Mouse (Mus musculus) frontal cortex, postnatal 10 days (tissue): ENCODE measurements around the gene Gm28038.
A peak's percentile ranks its signal among the peaks of the same experiment; 100 is the strongest.

Experiments
- DNase-seq, 2 experiments: peaks; one replicate each; pipeline ENCODE4 v3.0.0; 2022; ENCODE audit warnings: low spot score in 2 of 2, mixed read lengths in 1 of 2

Gene Gm28038

GRCm38 (mm10) chr2:30280743-30281142, at the start of gene Gm28038:
Gm28038 (plus strand) TSS chr2:30281043.
- no peak for DNase-seq

DNA sequence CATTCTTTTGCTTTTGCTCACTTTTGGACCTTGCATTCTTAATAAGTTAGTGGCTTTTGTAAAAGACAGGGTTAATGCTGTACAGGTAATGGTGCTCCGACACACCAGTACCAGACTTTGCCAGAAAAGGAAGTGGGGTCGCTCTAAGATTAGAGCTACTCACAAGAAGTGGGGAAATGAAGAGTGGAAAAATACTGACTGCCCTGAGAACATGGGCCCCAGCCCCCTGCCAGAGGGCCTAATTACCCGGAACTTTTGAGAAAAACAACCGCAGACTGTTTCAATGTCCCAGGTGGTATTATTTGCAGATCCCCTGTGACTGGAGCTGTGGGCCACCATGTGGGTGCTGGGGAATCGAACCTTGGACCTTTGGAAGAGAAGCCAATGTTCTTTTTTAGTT, 45.2 kb upstream of the Gm28038 start:
- DNase-seq, result no peak

- no peak for DNase-seq
Observed at GRCm38 (mm10) chr2:30236426-30237198, 44.2 kb upstream of the Gm28038 start.

DNA sequence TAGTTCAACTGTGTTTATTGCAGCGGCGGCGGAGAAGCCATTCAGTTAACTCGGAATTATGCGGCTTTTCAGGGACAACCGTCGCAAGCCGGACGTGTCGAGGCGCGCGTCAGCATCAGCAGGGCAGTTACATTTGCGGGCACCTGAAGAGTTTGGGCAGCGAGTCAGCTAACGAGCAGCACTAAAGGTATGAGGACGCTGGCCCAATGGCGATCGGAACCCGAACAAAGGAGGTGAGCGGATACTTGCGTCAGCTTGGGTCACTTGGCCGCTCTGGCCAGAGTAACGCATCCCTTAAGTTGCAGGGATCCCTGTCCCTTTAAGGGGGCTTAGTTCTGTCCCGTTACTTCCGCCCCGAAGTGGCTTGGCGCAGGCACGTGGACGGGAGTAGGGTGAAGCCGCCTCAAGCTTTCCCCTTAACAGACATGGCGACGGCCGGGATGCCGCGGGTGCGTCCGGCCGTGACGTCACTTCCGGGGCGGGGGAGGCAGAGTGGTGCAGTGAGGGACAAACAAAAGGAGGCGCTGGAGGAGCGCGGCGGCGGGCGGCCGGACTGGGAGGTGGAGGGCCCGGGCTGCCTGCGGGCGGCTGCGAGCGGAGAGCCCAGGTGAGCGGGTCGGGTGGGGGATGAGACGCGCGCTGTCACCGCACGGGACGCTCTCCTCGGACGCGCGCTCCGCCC, 43.5 kb upstream of the Gm28038 start, which contains the start of gene Lrrc8a:
Gene Lrrc8a (plus strand): TSS at position 517 of the 682 bp plus-strand sequence.
- DNase-seq, result peak; percentile 99 to 100

DNA sequence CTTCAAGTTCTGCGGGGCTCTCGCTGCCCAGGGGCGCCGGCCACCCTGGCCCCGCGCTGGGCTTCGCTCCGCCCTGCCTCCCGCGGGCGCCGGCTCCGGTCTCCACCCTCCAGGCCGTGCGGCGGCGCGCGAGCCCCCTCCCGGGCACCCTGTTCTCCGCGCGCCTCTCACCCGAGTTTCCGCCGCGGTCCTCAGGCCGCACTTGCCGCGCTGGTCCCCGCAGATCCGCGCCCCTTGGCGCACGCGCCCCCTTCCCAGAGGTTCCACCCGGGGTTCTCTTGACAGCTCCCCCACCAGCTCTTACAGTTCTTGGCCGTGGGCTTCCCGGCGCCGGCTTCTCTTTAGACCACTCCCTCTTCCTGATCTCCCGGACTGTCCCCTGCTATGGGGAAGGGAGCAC, 43.0 kb upstream of the Gm28038 start:
- peak; percentile 62 to 73 for DNase-seq

GRCm38 (mm10) chr2:30238906-30239465, 41.9 kb upstream of the Gm28038 start:
- no peak for DNase-seq

GRCm38 (mm10) chr2:30239777-30240176, 41.1 kb upstream of the Gm28038 start:
- DNase-seq, result no peak

- no peak for DNase-seq
Observed at GRCm38 (mm10) chr2:30240267-30240666, 40.6 kb upstream of the Gm28038 start, which contains the start of gene Gm28035. Gm28035 (plus strand) TSS chr2:30240567.

GRCm38 (mm10) chr2:30242509-30242908, 38.3 kb upstream of the Gm28038 start:
- DNase-seq, result no peak

DNA sequence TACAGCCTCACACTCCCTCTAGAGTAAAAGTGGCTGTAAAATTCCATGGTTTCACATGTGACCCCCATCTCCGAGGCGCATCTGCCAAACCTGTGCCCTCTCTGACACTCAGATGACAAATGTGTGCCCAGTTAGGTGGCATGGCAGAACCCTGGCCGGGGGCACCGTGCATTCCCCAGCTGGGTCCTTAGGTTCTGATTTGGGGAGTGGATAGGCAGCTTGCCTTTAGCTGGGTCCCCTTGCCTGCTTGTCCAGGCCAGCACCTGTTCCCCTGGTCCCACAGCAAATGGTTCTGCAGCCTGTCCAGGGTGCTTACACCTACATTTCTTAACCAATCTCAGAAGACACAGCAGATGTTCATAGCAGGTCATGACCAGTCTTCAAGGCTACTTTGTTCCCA, 37.5 kb upstream of the Gm28038 start:
- DNase-seq, result no peak

DNA sequence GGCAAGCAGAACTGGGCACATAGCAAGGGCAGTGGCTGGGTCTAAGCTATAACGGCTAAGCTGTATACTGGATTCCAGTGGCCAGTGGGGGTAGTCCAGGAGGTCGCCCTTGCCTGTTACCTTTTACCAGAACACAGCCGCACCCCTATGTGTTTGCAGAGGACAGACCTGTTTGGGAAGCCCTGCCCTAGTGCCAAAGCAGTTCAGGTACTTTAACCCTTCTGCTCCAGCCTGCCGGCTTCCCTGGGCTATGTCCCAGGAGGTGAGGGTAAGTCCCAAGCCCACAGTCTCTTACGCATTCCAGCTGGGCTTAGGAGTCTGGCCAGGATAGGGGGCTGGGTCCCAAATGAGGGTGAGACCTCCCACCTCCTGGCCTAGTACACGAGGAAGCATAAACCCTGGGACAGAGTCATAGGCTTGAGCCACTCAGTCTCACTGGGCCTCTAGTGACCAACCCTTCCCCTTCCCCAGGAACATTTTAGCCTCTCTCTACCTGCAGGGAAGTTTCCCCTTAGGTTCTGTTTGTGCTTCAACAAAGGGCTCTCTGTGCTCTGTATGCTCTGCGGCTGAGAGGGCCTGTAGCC, 36.2 kb upstream of the Gm28038 start:
- DNase-seq, result no peak

DNA sequence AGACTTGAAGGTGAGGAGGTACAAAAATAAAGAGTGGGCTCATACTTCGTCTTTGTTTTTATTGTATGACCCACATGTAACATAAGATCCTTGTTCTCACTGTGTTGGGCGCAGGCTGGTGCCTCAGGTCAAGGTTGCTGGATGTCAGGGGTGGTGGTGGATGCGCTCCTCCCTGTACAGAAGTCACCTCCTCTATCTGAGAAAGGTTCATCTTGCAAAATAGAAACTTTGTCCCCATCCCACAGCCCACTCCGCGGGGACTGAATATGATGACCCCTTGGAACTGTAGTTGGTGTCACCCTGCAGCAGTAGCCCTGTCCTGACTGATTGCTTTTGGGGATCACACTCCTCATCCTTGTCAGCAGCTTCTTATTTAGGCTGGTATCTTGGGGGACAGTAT, 33.8 kb upstream of the Gm28038 start:
- DNase-seq, result no peak

DNA sequence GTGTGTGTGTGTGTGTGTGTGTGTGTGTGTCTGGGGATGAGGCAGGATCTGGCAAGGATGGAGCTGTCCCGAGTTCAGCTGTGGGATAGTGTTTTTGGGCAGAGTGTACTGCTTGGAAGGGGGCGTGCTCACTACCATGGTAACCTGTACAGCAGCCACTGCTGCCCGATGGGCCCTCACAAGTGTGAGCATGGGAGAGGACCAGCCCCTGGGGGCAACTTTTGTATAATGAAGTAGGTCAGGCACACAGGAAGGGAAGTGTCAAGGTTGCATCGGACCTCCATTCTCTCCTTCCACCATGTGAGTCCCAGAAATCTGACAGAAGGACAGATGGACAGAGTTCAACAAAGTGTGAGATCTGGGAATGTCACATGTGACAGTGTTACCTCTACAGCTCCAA, 33.2 kb upstream of the Gm28038 start:
- DNase-seq, result no peak

DNA sequence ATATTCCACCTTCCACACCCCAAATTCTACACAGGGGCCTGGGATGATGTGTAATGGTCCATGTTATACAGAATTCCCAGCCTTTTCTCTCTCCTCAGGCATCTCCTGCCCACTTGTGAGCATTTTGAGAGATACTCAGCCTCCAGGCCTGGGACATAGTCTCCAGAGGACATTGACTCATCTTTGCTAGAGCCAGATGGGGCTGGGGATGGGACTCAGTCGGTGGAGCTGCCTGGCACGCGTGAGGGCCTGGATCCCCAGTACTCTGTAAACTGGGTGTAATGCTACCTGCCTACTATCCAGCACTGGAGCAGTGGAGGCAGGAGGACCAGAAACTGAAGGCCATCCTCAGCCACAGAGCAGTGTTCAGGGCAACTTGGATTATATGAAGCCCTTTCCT, 31.7 kb upstream of the Gm28038 start:
- DNase-seq, result no peak

DNA sequence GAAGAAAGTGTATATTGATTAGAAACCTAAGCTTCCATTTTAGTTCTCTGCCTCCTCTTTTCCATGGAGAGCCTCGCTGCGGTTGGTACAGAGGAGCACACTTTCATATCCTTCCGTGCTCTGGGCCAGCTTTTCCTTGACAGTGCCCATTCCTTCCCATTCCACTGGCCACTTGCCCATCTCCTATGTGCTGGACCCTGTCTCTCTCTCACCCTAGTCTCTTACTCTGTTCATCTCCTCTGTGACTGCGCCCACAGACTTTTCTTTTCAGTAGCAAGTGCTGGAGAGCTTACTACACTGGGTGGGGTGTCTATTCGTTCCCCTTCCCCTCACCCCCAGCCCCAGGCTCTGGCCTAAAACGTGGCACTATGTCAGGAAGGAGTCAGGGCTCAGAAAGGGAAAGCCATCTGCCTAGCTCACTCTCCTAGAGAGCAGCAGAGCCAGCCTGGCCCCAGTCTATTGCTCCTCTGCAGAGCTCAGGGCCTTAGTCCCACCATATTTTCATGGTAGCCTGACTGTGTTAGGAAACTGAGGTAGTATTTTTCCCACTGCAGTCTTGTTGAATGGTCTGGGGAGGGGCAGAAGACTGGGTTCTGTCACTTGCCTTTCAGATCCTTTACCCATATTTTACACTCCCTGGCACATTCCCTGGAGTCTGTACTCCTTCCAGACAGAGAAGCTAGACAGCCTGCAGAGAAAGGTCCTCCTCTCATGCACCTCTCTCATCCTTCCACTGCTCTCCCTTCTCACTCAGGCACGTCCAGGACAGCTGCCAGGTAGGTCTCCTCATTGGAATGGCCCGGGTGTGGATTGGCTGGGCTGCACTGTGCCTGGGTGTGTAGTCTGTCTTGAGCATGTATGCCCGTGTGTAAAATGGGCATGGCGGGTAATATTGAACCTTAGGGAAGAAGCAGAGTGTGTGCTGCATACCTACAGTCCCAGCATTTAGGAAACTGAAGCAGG, 30.4 kb upstream of the Gm28038 start:
- DNase-seq, result no peak

DNA sequence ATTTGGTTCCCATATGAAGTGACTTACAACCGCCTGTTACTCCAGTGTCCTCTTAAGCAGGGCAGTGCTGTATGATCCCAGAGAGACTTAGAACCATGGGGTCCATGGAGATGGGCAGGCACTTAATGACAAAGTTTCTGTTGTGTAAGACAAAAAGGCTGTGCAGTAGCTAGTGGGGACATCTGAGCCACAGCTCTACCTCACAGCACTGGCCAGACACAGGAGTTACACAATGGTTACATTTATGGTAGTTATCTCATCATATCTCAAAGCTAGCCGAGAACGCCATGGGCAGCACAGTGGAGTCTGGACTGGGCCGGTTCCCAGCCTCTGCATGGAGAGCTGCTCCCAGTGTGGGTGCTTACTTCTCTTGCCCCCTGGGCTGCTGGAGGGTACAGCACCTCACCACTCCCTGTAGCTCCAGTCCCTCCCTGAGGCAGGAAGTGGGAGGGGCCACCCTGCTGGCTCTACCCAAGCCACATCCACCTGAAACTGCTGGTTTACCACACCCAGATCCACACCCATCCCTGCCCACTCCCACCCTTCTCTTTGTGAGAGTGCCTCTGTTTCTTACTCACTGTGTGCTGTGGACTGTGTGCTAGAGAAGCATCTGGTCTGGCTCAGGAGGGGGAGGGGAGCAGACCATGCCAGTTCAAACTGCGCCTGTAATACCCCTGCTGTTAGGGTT, 29.3 kb upstream of the Gm28038 start:
- no peak for DNase-seq

DNA sequence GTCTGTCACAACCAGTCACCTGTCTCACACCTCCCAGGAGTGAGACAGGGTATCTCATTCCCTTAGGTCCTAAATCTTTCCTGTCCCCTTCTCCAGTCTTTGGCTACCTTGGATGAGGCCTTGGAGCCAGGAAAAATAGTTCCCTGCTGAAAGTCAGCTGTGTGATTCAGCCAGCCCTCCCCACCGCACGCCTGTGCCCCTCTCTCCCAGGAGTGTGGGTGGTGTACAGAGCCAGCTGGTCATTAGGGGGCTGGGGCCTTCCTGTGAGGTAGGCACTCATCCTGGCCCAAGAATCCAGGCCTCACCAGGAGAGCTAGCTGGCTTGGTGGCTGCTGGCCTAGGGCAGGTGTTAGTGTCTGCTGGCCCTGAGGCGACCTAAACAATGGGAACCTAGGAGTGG, 28.3 kb upstream of the Gm28038 start:
- no peak for DNase-seq

DNA sequence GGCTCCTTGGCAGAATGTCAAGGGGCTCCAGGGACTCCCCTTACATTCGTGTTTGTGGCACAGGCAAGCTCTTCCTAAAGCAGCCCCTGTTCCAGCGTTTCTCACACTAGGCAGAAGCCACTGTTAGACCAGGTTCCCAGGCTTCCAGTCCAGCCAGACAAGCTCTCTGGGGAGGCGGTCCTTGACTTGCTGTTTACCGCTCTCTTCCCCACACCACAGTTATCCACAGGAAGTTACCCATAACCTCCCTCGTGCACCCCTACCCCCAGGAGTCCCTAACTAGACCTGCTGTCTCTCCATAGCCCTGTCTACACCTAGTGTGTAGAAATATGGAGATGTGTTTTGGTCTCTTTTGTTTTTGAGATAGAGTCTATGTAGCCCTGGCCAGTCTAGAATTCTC, 27.0 kb upstream of the Gm28038 start:
- DNase-seq, result no peak

DNA sequence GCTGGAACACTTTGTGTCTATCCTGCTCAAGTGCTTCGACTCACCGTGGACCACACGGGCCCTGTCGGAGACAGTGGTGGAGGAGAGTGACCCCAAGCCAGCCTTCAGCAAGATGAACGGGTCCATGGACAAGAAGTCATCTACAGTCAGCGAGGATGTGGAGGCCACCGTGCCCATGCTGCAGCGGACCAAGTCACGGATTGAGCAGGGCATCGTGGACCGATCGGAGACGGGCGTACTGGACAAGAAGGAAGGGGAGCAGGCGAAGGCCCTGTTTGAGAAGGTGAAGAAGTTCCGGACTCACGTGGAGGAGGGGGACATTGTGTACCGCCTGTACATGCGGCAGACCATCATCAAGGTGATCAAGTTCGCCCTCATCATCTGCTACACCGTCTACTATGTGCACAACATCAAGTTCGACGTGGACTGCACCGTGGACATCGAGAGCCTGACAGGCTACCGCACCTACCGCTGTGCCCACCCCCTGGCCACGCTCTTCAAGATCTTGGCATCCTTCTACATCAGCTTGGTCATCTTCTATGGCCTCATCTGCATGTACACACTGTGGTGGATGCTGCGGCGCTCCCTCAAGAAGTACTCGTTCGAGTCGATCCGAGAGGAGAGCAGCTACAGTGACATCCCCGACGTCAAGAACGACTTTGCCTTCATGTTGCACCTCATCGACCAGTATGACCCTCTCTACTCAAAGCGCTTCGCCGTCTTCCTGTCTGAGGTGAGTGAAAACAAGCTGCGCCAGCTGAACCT, 25.0 kb upstream of the Gm28038 start:
- DNase-seq, result no peak
